Mouse (Mus musculus): ENCODE results near the gene Zfp710. TPM values are rescaled to one million over a fixed set of nuclear protein-coding genes. Genes with fewer than 3 reads are reported as not detected.
"Not testable (repeated sequence)": the region's sequence is repeated elsewhere in the genome, so short reads cannot be mapped to it uniquely, and the experiment has no call there.

Gene Zfp710
- polyA plus RNA-seq, 1 experiment from 2014 or later, result 5.9 TPM

DNA sequence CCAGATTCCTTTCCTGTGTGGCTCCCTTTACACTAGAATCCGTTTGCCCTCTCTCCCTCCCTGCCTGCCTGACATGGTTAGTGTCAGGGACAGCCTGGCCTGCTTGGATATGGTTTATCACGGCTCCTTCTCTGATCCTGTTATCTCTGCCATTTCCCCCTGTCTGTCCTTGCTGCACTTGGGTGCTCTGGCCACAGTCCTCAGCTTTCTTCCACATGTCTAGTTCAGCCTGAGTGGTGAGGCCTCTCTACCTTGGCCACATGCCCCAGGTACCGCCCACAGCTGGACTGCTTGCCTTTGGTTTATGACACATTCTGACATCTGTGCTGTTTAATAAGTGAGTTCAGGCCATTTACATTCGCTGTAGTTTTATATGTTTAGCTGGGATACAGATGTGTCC lies 11.1 kb downstream of the Zfp710 start:
- peak overlapping the region; percentile 76 for H3K27ac ChIP-seq (ENCODE audit: low read depth)
- H3K4me1 ChIP-seq (ENCODE audit: insufficient read depth), result peaks cover 53% of the 10 kb centered on the region
- H3K4me3 ChIP-seq (ENCODE audit: low read depth, low read length), result no peak overlapping the region
- DNase-seq (no peak), ATAC-seq (no peak)
- no peaks in the 10 kb centered on the region for H3K9me3 ChIP-seq (ENCODE audit: low read length)
- no peak for TF ChIP-seq EP300 (IDR thresholded peaks at IDR 0.05; ENCODE audit: low read depth)
- no peak for TF ChIP-seq CTCF (IDR thresholded peaks at IDR 0.05; ENCODE audit: low read depth)
- H3K27me3 ChIP-seq (ENCODE audit: insufficient read depth, low read length), result no peaks in the 10 kb centered on the region
- H3K4me2 ChIP-seq (ENCODE audit: low read depth, low read length), result no peak overlapping the region
- WGBS (ENCODE audit: insufficient replicate concordance), result 35% methylated on average over 4 of the region's 4 CpGs
- no peak overlapping the region for H3K9ac ChIP-seq (replicated peaks)
- peaks cover 5% of the 10 kb centered on the region; the same call in 1 of the 2 replicates for H3K36me3 ChIP-seq (replicated peaks; ENCODE audit: insufficient read depth, low read length)

DNA sequence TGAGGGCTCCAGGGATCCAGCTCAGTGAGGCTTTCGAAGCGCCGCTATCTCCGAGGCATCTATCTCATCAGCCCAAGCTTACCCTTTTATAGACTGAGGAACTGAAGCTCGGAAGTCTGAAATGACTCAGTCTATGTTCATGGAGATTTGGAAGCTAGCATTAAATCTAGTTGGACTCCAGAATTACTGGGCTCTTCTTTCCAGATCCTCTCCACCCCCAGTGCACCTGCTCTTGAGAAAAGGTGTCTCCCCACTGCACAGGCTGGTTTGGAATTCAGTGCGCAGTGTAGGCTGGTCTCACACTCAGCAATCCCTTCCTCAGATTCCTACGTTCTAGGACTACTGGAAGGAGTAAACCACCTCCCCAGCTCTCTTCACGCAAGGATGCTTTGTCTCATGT lies 15.1 kb downstream of the Zfp710 start:
- H3K4me2 ChIP-seq (ENCODE audit: low read depth, low read length), result no peak overlapping the region
- H3K4me1 ChIP-seq (ENCODE audit: insufficient read depth), result peaks cover 26% of the 10 kb centered on the region
- H3K36me3 ChIP-seq (replicated peaks; ENCODE audit: insufficient read depth, low read length), result peaks cover 12% of the 10 kb centered on the region; the same call in 1 of the 2 replicates
- H3K9ac ChIP-seq (replicated peaks), result no peak overlapping the region
- H3K27ac ChIP-seq (ENCODE audit: low read depth), result no peak overlapping the region
- DNase-seq (no peak), ATAC-seq (no peak)
- H3K27me3 ChIP-seq (ENCODE audit: insufficient read depth, low read length), result no peaks in the 10 kb centered on the region
- 80% methylated on average over 8 of the region's 8 CpGs for WGBS (ENCODE audit: insufficient replicate concordance)
- H3K9me3 ChIP-seq (ENCODE audit: low read length), result no peaks in the 10 kb centered on the region
- no peak for TF ChIP-seq EP300 (IDR thresholded peaks at IDR 0.05; ENCODE audit: low read depth)
- no peak for TF ChIP-seq CTCF (IDR thresholded peaks at IDR 0.05; ENCODE audit: low read depth)
- H3K4me3 ChIP-seq (ENCODE audit: low read depth, low read length), result no peak overlapping the region

DNA sequence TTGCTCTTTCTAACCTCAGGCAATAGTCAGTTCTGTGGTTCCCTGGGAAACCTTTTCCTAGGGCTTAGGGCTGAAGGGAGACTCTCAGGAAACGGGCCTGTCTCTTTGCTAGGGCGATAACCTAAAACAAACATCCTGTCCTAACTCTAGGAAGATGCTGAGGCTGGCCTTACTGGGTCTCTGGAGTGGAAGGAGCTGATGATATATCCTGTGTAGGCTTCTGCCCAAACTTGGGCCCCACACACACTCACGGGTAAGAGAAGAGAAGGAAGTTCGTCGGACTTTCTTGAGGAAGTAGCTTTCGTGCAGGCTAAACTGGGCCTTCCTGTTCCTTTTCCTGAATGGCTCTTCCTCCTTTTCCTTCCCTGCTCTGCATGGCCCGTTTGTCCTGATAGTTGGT lies 19.6 kb downstream of the Zfp710 start:
- Histone ChIP-seq H3K27ac (ENCODE audit: low read depth) (peak overlapping the region; percentile 79), H3K4me3 (ENCODE audit: low read depth, low read length) (no peak overlapping the region), H3K4me1 (ENCODE audit: insufficient read depth) (peaks cover 37% of the 10 kb centered on the region), H3K36me3 (replicated peaks; ENCODE audit: insufficient read depth, low read length) (peaks cover 11% of the 10 kb centered on the region; the same call in 1 of the 2 replicates), H3K9ac (replicated peaks) (no peak overlapping the region), H3K9me3 (ENCODE audit: low read length) (no peaks in the 10 kb centered on the region), H3K4me2 (ENCODE audit: low read depth, low read length) (peak overlapping the region; percentile 4; the same call in 1 of the 2 replicates), H3K27me3 (ENCODE audit: insufficient read depth, low read length) (no peaks in the 10 kb centered on the region)
- peak; percentile 72 for ATAC-seq
- no peak for TF ChIP-seq CTCF (IDR thresholded peaks at IDR 0.05; ENCODE audit: low read depth)
- peak; percentile 49; the same call in 1 of the 2 replicates for TF ChIP-seq EP300 (IDR thresholded peaks at IDR 0.05; ENCODE audit: low read depth)
- no peak for DNase-seq
- WGBS (ENCODE audit: insufficient replicate concordance), result 32% methylated on average over 7 of the region's 7 CpGs

GRCm38 (mm10) chr7:80047041-80047440 lies 22.4 kb downstream of the Zfp710 start:
- Histone ChIP-seq H3K4me2 (ENCODE audit: low read depth, low read length) (no peak overlapping the region), H3K4me3 (ENCODE audit: low read depth, low read length) (no peak overlapping the region), H3K27ac (ENCODE audit: low read depth) (no peak overlapping the region), H3K9me3 (ENCODE audit: low read length) (no peaks in the 10 kb centered on the region), H3K4me1 (ENCODE audit: insufficient read depth) (peaks cover 49% of the 10 kb centered on the region), H3K27me3 (ENCODE audit: insufficient read depth, low read length) (no peaks in the 10 kb centered on the region), H3K9ac (replicated peaks) (no peak overlapping the region), H3K36me3 (replicated peaks; ENCODE audit: insufficient read depth, low read length) (peaks cover 2% of the 10 kb centered on the region; the same call in 1 of the 2 replicates)
- DNase-seq (no peak), ATAC-seq (no peak)
- 87% methylated on average over 4 of the region's 4 CpGs for WGBS (ENCODE audit: insufficient replicate concordance)
- TF ChIP-seq EP300 (IDR thresholded peaks at IDR 0.05; ENCODE audit: low read depth) (no peak), CTCF (IDR thresholded peaks at IDR 0.05; ENCODE audit: low read depth) (no peak)

- DNase-seq (no peak), ATAC-seq (peak; percentile 84)
- H3K4me2 ChIP-seq (ENCODE audit: low read depth, low read length), result 0 out of 2 replicates have a peak overlapping the region, but pooled peaks have one; percentile 32
- H3K27me3 ChIP-seq (ENCODE audit: insufficient read depth, low read length), result no peaks in the 10 kb centered on the region
- H3K9ac ChIP-seq (replicated peaks), result no peak overlapping the region
- peak overlapping the region; percentile 26; the same call in 1 of the 2 replicates for H3K27ac ChIP-seq (ENCODE audit: low read depth)
- no peak overlapping the region for H3K4me3 ChIP-seq (ENCODE audit: low read depth, low read length)
- TF ChIP-seq EP300 (IDR thresholded peaks at IDR 0.05; ENCODE audit: low read depth) (no peak), CTCF (IDR thresholded peaks at IDR 0.05; ENCODE audit: low read depth) (no peak)
- 36% methylated on average over 2 of the region's 2 CpGs for WGBS (ENCODE audit: insufficient replicate concordance)
- H3K36me3 ChIP-seq (replicated peaks; ENCODE audit: insufficient read depth, low read length), result no peaks in the 10 kb centered on the region
- no peaks in the 10 kb centered on the region for H3K9me3 ChIP-seq (ENCODE audit: low read length)
- H3K4me1 ChIP-seq (ENCODE audit: insufficient read depth), result peaks cover 51% of the 10 kb centered on the region
These were observed 25.1 kb downstream of the Zfp710 start for GRCm38 (mm10) chr7:80049746-80050145.

- peaks cover 47% of the 10 kb centered on the region for H3K4me1 ChIP-seq (ENCODE audit: insufficient read depth)
- H3K36me3 ChIP-seq (replicated peaks; ENCODE audit: insufficient read depth, low read length); H3K27me3 ChIP-seq (ENCODE audit: insufficient read depth, low read length); H3K4me2 ChIP-seq (ENCODE audit: low read depth, low read length); ATAC-seq; H3K9me3 ChIP-seq (ENCODE audit: low read length); H3K9ac ChIP-seq (replicated peaks); DNase-seq; H3K4me3 ChIP-seq (ENCODE audit: low read depth, low read length); H3K27ac ChIP-seq (ENCODE audit: low read depth): not testable (repeated sequence)
- WGBS (ENCODE audit: insufficient replicate concordance), result 88% methylated on average over 1 of the region's 1 CpGs
These were observed 25.8 kb downstream of the Zfp710 start for GRCm38 (mm10) chr7:80050382-80050781.

GRCm38 (mm10) chr7:80051835-80052234 lies 27.2 kb downstream of the Zfp710 start:
- no peaks in the 10 kb centered on the region for H3K36me3 ChIP-seq (replicated peaks; ENCODE audit: insufficient read depth, low read length)
- 60% methylated on average over 6 of the region's 6 CpGs for WGBS (ENCODE audit: insufficient replicate concordance)
- H3K4me2 ChIP-seq (ENCODE audit: low read depth, low read length), result no peak overlapping the region
- ATAC-seq, result no peak
- H3K27me3 ChIP-seq (ENCODE audit: insufficient read depth, low read length), result no peaks in the 10 kb centered on the region
- H3K27ac ChIP-seq (ENCODE audit: low read depth), result no peak overlapping the region
- no peak overlapping the region for H3K9ac ChIP-seq (replicated peaks)
- DNase-seq, result no peak
- TF ChIP-seq CTCF (IDR thresholded peaks at IDR 0.05; ENCODE audit: low read depth) (no peak), EP300 (IDR thresholded peaks at IDR 0.05; ENCODE audit: low read depth) (no peak)
- H3K4me3 ChIP-seq (ENCODE audit: low read depth, low read length), result no peak overlapping the region
- H3K4me1 ChIP-seq (ENCODE audit: insufficient read depth), result peaks cover 51% of the 10 kb centered on the region
- H3K9me3 ChIP-seq (ENCODE audit: low read length), result no peaks in the 10 kb centered on the region

All from liver, postnatal 0 days (tissue).